Mouse (Mus musculus): ENCODE results near the gene Kif17.

Kif17 gene

DNA sequence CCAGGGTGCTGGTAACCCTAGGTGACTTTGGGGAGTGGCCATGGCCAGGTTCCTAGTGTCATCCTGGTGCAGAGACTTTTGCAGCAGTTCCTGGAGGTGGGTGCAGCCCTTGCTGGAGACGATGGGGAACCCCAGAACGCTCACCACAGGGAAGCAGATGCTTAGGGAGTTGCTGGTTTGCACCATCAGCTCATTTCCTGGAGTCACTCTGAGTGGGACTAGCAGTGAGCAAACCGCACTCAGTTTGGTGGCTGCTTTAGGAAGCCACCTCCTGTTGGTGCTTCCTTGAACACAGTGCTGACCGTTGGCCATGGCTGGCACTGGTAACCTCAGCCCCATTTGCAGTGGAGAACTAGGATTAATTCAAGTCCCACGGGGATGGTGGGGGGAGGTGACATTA lies 9.2 kb downstream of the Kif17 start:
- DNase-seq (ENCODE audit: low read depth, low spot score), result no peak

DNA sequence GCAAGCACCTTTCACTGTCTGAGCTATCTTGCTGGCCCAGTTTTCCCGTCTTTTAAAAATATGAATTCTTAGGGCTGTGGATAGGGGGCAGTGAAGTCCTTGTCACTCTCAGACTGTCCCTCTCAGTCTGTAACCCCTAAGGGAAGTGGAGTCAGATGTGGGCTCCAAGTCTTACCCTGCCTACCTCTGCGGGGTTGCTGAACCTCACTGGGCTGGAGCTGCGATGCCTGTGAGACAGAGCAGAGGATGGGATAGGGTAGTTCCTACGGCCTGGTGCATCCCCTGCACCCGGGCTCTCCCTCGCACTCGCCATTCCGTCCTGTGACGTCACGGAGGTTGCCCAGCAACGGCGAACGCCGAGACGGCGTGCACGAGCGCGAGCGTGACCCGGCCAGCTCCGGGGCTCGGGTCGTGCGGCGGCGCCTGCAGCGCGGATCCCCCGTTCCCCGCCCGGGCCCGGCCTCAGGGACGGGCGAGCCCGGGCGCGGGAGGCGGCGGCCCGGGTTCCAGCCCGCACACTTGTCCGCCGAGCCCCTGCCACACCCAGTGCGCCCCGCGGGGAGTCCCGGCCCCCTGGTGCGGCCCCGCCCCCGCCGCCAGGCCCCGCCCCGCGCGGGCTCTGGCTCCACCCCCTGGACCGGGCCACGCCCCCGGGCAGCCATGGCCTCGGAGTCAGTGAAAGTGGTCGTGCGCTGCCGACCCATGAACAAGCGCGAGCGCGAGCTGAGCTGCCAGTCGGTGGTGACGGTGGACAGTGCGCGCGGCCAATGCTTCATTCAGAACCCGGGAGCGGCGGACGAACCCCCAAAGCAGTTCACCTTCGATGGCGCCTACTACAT lies 11.8 kb downstream of the Kif17 start:
- DNase-seq (ENCODE audit: low read depth, low spot score), result peak; percentile 87

DNA sequence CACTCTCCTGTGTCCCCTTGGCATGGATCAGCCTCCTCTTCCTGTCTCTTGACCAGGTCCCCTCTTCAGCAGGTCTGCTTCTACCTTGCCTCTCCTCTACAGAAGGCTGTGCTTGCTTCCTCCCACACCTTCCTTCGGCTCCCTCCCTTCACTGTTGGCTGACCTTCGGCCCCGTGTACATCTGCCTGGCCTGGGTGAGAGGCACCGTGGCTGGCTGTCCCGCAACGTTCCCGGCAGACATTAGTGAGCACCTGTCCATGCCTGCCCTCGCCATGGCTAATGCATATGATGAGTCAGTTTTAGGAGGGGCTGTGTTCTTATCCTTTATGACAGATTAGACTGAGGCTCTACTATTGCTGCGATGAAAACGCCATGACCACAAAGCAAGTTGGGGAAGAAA lies 17.6 kb downstream of the Kif17 start:
- no peak for DNase-seq (ENCODE audit: low read depth, low spot score)

DNA sequence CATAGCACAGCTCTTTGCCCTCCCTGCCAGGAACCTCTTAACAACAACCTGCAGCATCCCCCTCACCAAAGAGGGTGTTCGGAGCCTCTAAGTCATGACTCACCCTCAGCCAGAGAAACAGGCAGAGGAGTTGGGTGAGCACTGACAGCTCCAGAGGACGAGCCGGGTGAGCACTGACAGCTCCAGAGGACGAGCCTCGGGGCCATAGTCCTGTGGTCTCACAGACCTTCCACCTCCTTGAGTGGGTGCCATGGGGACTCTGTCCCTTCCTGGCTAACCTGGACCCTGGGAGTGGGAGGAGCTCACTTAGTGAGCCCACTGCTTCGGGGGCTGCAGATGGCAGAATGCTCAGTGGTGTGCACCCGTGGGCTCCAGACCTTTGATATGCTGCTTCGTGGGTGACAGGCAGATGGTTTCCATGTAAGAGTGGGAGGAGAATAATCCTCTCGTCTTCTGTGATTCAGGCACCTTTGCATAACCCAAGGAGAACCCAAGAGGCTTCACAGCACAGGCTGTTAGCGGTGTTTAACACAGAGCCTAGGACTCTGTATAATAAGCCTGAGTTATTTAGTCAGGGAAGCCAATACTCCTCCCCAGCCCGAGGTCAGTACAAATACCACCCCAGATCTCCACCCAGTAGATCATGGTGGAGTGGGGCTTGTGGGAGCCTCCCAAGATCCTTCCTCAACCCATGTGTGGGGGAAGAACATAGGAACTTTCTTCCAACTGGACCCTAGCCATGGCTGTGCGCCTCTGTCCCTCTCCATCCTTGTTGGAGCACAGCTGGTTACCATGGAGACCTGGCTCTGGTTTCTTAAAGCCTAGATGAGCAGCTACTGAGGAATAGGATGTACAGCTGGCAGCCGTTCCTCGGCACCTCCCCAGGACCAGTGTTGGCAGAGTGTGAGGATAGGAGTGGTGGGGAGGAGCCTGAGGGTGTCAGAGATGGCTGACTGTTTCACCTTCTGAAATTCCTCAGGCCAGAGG lies 22.1 kb downstream of the Kif17 start:
- DNase-seq (ENCODE audit: low read depth, low spot score), result no peak

DNA sequence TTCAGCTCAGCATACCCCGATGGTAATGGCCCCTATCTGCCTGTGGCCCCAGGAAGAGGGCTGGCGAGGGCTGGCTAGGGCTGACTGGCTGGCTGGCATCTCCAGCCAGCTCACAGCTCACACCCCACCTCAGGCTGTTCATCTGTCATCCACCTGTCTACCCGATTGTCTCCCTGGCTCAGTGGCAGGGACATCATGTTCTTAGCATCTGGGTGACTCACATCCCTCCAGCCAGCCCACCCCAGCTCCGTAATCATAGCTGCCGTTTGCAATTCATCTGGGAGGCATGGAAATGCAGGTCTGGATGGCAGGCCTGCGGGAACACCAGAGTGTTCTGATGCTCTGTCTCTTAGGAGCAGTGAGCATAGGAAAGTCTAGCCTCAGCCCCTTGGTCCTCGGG lies 28.1 kb downstream of the Kif17 start:
- no peak for DNase-seq (ENCODE audit: low read depth, low spot score)

DNA sequence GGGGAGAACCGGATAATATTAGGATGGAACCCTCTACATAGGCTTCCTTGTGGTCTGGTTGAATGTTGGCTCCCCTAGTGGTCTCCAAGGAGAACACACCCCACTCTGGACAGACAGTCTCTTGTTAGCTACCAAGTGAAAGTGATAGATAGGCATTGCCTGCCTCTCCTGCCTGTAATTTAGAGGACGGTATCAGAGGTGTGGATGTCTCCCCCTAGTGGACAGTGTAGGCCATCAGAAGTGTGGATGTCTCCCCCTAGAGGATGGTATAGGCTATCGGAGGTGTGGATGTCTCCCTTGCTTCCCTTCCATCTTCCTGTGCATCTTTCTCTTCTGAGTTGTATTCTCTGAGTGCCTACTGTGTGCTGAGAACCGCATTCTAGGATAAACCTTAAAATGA lies 32.6 kb downstream of the Kif17 start:
- peak; percentile 92 for DNase-seq (ENCODE audit: low read depth, low spot score)

DNA sequence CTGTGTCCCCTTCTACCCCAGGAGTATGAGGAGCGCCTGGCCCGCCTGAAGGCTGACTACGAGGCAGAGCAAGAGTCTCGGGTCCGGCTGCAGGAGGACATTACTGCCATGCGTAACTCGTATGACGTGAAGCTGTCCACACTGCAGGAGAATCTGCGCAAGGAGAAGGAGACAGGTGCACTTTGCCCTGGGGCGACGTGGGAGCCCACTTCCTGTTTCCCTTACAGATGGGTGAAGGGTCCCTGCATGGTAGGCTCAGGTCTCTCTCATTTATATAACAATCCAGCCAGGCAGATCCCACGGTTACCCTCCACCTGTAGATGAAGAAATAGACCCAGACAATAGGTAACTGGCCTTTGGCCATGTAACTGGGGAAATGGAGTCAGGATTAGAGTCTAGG lies 36.2 kb downstream of the Kif17 start:
- DNase-seq (ENCODE audit: low read depth, low spot score), result no peak

DNA sequence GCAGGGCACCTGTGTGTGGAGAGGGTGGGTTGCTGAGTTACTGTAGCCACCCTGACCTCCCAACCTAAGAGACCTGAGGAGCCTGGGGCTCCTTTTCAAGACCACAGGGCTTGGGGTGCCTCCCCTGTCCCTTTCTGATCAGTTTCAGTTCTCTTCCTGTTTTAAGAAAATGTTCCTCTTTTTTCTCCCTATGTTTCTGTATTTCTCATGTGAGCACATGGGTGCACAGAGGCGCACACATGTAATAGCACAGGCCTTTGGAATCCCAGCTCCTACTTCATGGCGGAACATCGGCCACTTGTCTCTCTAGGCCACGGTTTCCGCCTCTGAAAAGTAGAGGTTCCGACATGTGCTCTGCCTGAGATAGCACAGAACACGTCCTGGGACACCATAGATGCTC lies 38.5 kb downstream of the Kif17 start:
- no peak for DNase-seq (ENCODE audit: low read depth, low spot score)

DNA sequence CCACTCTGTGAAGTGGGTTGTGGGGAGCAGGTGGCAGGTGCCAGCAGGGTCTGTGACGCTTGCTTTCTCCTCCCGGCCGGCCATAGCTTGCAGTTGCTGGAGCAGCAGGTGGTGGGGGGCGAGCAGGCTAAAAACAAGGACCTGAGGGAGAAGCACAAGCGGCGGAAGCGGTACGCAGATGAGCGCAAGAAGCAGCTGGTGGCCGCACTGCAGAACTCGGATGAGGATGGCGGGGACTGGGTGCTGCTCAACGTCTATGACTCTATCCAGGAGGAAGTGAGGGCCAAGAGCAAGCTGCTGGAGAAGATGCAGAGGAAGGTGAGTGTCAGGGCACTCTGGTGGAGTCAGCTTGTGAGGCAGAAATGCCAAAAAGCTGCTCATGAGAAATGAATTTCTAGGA lies 41.8 kb downstream of the Kif17 start:
- DNase-seq (ENCODE audit: low read depth, low spot score), result no peak

DNA sequence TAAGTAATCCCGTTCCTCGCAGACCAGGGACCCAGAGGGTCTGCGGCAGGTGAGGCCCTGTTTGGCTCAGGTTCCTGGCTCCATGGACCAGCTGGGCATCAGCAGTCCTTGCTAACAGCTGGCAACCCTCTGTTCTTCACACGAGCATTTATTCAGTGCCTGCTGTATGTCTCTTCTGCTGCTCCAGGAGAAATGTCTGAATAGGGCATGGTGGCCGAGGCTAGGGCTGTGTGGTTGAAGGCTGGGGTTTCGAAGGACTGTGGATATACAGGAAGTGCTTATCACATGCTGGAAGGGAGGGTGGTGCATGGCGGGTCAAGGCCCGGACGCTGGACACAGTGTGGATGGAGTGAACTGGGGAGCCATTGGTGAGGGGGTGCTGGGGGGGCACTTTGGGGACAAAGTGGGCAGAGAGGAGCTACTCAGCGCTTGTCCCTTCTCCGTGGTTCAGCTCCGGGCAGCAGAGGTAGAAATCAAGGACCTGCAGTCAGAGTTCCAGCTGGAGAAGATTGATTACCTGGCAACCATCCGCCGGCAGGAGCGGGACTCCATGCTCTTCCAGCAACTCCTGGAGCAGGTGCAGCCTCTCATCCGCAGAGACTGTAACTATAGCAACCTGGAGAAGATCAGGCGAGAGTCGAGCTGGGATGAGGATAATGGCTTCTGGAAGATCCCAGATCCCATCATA lies 43.2 kb downstream of the Kif17 start:
- DNase-seq (ENCODE audit: low read depth, low spot score), result no peak

DNA sequence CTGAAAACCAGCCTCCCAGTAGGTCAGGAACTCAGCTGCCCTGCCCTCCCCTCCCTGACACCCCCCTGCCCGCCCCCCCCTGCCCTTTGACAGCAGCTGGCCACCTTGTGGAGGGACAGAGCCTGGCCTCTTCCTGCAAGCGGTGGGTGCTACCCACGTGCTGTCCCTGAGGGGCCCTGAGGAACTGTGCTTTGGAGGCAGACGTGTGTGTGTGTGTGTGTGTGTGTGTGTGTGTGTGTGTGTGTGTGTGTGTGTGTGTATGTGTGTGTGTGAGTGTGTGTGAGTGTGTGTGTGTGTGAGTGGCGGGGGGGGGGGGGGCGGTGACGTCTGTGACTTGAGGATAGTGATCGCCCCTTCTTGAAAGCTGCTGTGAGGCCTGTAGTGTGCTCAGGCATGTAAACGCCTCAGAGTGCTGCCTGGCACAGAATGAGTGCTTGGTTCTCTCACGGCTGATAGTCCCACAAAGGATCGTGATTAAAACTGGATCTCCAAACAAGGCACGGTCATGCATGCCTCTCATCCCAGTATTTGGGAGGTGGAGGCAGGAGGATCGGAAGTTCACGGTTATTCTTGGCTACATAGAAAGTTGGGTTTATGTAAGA lies 43.8 kb downstream of the Kif17 start:
- no peak for DNase-seq (ENCODE audit: low read depth, low spot score)

DNA sequence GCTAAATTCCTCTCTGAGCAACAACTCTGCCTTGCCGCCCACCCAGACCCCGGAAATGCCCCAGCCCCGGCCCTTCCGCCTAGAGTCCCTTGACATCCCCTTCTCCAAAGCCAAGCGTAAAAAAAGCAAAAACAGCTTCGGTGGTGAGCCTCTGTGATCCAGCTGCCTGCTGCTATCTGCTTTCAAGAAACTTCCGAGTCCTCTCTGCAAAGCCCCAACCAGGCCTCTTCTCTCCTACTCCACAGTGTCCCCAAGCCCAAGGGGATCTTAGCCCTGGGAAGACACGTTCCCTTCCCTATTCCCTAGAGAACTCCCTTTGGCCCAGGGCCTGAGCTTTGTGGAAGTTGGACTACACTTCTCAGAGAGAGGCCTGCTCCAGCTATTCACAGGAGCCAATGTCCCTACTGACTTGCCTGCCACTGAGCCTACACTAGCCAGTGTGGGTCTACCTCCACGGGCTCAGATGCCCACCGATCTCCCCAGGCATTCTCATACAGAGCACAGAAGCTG lies 51.1 kb downstream of the Kif17 start:
- no peak for DNase-seq (ENCODE audit: low read depth, low spot score)

DNA sequence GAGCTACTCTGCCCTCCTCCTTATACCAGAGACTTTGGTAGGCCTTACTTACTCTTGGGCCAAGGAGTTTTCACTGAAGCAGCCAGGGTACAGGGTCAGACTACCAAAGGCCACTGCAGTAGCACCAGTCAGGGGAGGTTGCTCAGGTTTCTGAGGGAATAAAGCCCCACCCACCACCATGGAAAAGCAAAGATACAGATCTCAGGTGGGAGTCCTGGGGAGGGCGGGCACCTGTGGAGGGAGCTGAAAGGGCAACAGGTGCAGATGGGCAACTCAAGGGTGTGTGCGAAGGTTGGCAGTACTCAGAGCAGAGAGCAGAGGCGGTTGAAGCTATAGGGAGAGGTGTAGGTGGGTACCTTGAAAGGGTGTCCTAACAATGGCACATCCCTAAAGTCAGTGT lies 52.8 kb downstream of the Kif17 start:
- DNase-seq (ENCODE audit: low read depth, low spot score), result no peak

DNA sequence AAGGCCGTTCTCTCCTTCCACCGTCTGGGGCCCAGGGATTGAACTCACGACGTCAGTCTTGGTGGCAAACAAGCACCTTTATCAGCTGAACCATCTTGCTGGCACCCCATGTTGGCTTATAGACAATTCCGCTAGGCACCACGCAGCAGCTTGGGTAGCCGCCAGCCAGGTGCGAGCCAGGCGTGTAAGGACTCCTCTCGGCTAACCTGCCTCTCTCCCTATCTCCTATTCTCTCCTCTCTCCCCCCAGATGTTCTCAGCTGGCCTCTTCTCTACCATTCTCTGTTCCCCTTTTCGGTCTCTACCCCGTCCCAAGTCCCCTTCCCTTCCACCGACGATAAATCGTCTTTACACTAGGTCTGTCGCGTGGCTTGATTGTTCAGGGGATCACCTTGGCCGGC lies 53.5 kb downstream of the Kif17 start:
- no peak for DNase-seq (ENCODE audit: low read depth, low spot score)

DNA sequence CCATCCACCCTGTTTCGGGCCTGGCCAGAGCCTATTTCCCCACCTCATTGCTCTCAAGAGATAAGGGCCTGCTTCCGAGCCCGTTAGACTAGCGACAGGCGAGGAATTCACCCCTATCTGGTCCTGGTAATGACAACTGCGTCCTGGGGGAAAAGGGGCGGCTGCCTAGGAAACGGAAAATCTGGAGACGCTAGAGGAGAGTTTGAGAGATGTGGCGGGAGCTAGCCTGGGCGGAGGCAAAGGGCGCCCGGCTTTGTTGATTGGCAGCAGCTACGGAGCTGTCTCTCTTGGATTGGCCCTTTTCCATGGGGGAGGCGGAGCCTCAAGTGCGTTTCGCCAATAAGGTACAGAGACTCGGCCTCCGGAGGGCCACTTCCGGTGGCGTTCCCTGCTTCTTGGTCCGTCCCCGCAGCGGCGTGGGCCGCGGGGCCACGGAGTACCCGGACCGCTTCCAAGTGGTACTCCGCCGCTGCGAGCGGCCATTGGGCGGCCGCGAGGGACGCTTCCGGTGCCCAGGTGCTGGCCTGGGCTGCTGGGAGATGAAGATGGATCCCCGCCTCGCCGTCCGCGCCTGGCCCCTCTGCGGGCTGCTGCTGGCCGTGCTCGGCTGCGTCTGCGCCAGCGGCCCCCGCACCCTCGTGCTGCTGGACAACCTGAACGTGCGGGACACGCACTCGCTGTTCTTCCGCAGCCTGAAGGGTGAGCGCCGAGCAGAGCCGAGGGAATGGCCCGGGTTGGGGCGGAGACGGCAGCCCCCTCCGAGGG lies 54.3 kb downstream of the Kif17 start, which contains the start of gene Ddost:
Ddost (plus strand) TSS at position 391 of the 765 bp plus-strand sequence.
- DNase-seq (ENCODE audit: low read depth, low spot score), result peak; percentile 98

DNA sequence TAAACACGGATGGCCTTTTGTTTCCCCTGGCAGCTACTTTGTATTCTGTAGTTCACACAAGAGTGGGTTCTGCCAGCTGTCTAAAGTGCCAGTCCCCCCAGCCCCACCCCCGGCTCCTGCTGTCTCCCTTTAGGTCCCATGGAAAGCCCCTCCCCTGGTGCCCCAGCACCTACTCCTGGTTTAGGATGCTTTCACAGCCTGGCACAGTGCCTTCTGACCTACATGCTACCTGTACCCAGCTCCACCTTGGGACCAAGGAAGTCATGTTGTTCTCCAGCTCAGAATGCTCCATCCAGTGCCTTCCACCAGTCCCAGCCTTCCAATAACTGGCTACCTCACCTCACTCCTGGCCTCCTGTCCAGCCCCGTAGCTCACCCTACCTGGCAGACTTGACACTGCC lies 56.8 kb downstream of the Kif17 start:
- no peak for DNase-seq (ENCODE audit: low read depth, low spot score)

DNA sequence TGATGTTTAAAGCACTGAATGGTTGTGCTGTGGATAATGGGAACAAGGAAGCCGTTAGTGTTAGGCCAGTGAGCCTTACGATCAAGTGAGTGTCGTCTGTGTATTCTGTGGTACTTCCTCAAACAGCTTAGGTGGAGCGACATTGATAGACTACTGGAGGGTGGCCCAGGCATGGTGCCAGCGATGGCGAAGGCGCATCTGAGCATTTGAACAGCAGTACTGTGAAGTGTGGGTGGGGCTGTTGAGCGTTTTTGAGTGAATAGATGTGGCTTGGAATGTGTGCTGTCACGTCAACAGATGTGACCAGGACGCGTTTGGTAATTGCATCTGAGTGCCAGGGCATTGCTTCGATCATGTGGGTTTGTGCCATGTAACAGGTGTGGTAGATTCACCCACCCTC lies 57.5 kb downstream of the Kif17 start:
- no peak for DNase-seq (ENCODE audit: low read depth, low spot score)

DNA sequence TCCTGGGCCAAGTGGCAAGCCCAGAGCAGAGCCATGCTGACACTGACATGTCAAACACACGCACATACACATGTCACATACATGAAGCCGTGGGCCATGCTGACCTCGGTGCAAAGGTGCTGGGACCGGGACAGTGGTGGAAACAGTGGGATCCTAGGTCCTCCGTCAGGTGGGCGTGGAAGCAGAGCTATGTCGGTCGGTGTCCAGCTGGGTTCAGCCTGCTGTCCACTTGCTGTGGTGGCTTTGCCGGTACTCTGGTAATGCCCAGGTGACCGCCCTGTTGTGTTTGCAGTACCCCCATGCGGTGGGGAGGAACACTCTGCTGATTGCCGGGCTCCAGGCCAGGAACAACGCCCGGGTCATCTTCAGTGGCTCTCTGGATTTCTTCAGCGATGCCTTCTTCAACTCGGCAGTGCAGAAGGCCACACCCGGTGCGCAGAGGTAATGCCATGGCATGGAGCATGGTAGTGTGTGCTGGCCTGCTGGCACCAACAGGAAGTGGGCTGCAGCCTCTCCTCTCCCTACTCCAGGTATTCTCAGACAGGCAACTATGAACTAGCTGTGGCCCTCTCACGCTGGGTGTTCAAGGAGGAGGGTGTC lies 60.2 kb downstream of the Kif17 start:
- no peak for DNase-seq (ENCODE audit: low read depth, low spot score)

DNA sequence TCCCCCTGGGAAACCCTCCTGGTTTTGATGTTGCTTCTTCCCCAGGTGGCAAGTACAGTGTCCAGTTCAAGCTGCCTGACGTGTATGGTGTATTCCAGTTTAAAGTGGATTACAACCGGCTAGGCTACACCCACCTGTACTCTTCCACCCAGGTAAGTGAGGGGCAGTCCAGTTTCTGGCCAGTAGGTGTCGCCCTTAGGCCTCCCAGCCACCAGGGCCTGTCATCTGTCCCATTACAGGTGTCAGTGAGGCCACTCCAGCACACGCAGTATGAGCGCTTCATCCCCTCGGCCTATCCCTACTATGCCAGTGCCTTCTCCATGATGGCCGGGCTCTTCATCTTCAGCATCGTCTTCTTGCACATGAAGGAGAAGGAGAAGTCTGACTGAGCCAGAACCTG lies 61.4 kb downstream of the Kif17 start:
- peak; percentile 76 for DNase-seq (ENCODE audit: low read depth, low spot score)

DNA sequence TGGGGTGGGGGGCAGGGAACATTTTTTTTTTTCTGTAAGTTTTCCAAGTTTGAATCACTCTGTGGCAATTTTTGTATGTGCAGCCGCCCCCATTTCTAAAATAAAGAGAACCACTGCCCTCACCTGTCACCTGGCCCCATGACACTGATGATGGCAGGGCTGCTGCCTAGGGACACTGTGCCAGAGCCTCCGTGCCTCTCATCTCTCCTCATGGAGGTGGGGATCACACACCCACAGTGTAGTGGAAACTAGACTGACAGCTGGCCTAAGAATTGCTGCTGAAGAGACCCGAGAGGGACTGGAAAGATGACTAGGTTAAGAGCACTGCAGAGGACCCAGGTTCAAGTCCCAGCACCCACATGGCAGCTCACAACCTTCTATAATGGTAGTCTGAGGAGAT lies 61.9 kb downstream of the Kif17 start:
- DNase-seq (ENCODE audit: low read depth, low spot score), result no peak
